16 mouse cellular contexts compared by ENCODE assay signal in the genomic region with DNA sequence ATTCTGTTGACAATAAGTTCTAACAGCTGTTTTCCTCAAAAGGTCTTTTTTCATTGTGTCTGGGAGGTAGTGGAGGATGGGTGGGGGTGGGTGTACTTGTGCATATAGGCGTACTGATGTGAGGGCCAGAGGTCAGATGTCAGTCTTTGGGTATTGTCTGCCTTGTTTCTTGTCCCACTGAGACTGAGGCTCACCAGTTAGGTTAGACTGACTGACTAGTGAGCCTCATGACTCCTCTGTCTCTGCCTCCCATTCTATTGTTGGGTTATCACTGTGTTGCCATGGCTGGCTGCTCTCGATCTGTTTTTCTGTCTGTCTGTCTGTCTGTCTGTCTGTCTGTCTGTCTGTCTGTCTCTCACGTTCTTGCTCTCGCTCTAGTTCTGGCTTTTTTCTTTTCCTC. TPM values are rescaled to one million over a fixed set of nuclear protein-coding genes. Genes with fewer than 3 reads are reported as not detected.
DNase-seq lines count a peak whose midpoint lies in the region; ATAC-seq and TF ChIP-seq lines count a peak whose summit lies in the region.
"Had no signal": no experiment of that assay in that cellular context is flagged by ENCODE, and none has a peak within 500 bp of the region (broad histone marks: within the 10 kb centered on the region; RNA-seq: fewer than 3 reads in every experiment).

No protein-coding gene starts in this region.

- H3K36me3 ChIP-seq in liver, embryonic 11.5 days (ENCODE audit: control insufficient read depth, insufficient read depth, low read length) = no peaks in the 10 kb centered on the region
- H3K36me3 ChIP-seq in liver, embryonic 14.5 days (replicated peaks; ENCODE audit: control insufficient read depth, insufficient read depth, low read depth) = peaks cover 7% of the 10 kb centered on the region
- H3K36me3 ChIP-seq in stomach, postnatal 0 days (ENCODE audit: control insufficient read depth, insufficient read depth, low read length) = no peaks in the 10 kb centered on the region
- H3K36me3 ChIP-seq: limb, embryonic 15.5 days had no signal

- TF ChIP-seq CTCF in bone marrow, adult 2 months (IDR thresholded peaks at IDR 0.05; ENCODE audit: control insufficient read depth, insufficient read depth, low read length) = no peak
- TF ChIP-seq CTCF in liver, embryonic 14.5 days (IDR thresholded peaks at IDR 0.05; ENCODE audit: low read depth) = no peak
- TF ChIP-seq CTCF in stomach, postnatal 0 days (IDR thresholded peaks at IDR 0.05; ENCODE audit: low read depth) = no peak

- no peak for TF ChIP-seq POLR2A in bone marrow, adult 2 months (IDR thresholded peaks at IDR 0.05; ENCODE audit: borderline replicate concordance, control insufficient read depth, low read depth, low read length)

- H3K4me1 ChIP-seq in liver, embryonic 11.5 days (replicated peaks; ENCODE audit: control insufficient read depth, insufficient read depth, low read length) = peaks cover 86% of the 10 kb centered on the region
- H3K4me1 ChIP-seq in bone marrow, adult 2 months (ENCODE audit: control insufficient read depth, insufficient read depth, low read length) = peaks cover 14% of the 10 kb centered on the region
- H3K4me1 ChIP-seq in liver, embryonic 14.5 days (replicated peaks; ENCODE audit: control insufficient read depth in 2 of 2, insufficient read depth in 2 of 2, low read length in 1 of 2) = peaks cover 87 to 97% of the 10 kb centered on the region in 2 experiments
- H3K4me1 ChIP-seq in stomach, postnatal 0 days (replicated peaks; ENCODE audit: control insufficient read depth, insufficient read depth) = 0 out of 2 replicates have a peak, but pooled peaks cover 3% of the 10 kb centered on the region

- H3K9ac ChIP-seq in liver, embryonic 11.5 days (ENCODE audit: low read depth, low read length) = peak overlapping the region; percentile 47; the same call in 1 of the 2 replicates
- peak overlapping the region; percentile 51 for H3K9ac ChIP-seq in liver, embryonic 14.5 days (replicated peaks)
- H3K9ac ChIP-seq in stomach, postnatal 0 days (ENCODE audit: low read length) = no peak overlapping the region
- H3K9ac ChIP-seq: limb, embryonic 15.5 days had no signal

- H3K9me3 ChIP-seq in liver, embryonic 11.5 days (ENCODE audit: control insufficient read depth, low read length) = no peaks in the 10 kb centered on the region
- no peaks in the 10 kb centered on the region for H3K9me3 ChIP-seq in liver, embryonic 14.5 days (ENCODE audit: control insufficient read depth, low read length)
- no peaks in the 10 kb centered on the region for H3K9me3 ChIP-seq in stomach, postnatal 0 days (ENCODE audit: control insufficient read depth, low read length)
- H3K9me3 ChIP-seq: limb, embryonic 15.5 days had no signal

- TF ChIP-seq EP300 in liver, embryonic 14.5 days (IDR thresholded peaks at IDR 0.05; ENCODE audit: low read depth) = peak; percentile 39; the same call in 1 of the 2 replicates
- TF ChIP-seq EP300 in stomach, postnatal 0 days (optimal IDR thresholded peaks at IDR 0.05) = no peak

- DNase-seq in heart, adult 11 months = peak; percentile 34
- DNase-seq in heart, postnatal 4 days = no peak
- no peak for DNase-seq in liver, embryonic 11.5 days (ENCODE audit: low spot score)
- DNase-seq in liver = no peak
- no peak for DNase-seq in liver, embryonic 14.5 days (ENCODE audit: low read depth in 3 of 3, low spot score in 3 of 3)
- no peak for DNase-seq in stomach, postnatal 0 days (ENCODE audit: low spot score)
- DNase-seq in layer of hippocampus, postnatal 36 days = no peak
- DNase-seq: adrenal gland, postnatal 10 days; cerebellum, adult 8-10 months; heart, postnatal 36 days; lung, postnatal 14 days; thymus, postnatal 25 days had no signal

- H3K27me3 ChIP-seq in liver, embryonic 11.5 days (replicated peaks; ENCODE audit: control insufficient read depth, insufficient read depth, low read length) = no peaks in the 10 kb centered on the region
- no peaks in the 10 kb centered on the region for H3K27me3 ChIP-seq in liver, embryonic 14.5 days (ENCODE audit: control insufficient read depth, insufficient read depth, low read length)
- no peaks in the 10 kb centered on the region for H3K27me3 ChIP-seq in stomach, postnatal 0 days (ENCODE audit: control insufficient read depth, insufficient read depth, low read length)
- H3K27me3 ChIP-seq: limb, embryonic 15.5 days had no signal

- peak overlapping the region; percentile 88 for H3K27ac ChIP-seq in liver, embryonic 11.5 days (ENCODE audit: low read depth, low read length)
- H3K27ac ChIP-seq in bone marrow, adult 2 months (ENCODE audit: control insufficient read depth, insufficient read depth, low read depth, low read length, poor library complexity) = peak overlapping the region; percentile 35; the same call in 1 of the 2 replicates
- peak overlapping the region; percentile 99 for H3K27ac ChIP-seq in liver, embryonic 14.5 days
- H3K27ac ChIP-seq in stomach, postnatal 0 days (replicated peaks) = no peak overlapping the region
- H3K27ac ChIP-seq: limb, embryonic 15.5 days had no signal

- H3K4me2 ChIP-seq in liver, embryonic 11.5 days = peak overlapping the region; percentile 57
- H3K4me2 ChIP-seq in liver, embryonic 14.5 days (ENCODE audit: low read depth) = peak overlapping the region; percentile 92
- H3K4me2 ChIP-seq in stomach, postnatal 0 days (replicated peaks; ENCODE audit: low read depth) = no peak overlapping the region
- H3K4me2 ChIP-seq: limb, embryonic 15.5 days; midbrain, embryonic 11.5 days had no signal

- no peak overlapping the region for H3K4me3 ChIP-seq in liver, embryonic 11.5 days (ENCODE audit: low read depth, low read length)
- no peak overlapping the region for H3K4me3 ChIP-seq in bone marrow, adult 2 months (replicated peaks; ENCODE audit: control insufficient read depth, low read depth, low read length)
- H3K4me3 ChIP-seq in liver, embryonic 14.5 days (ENCODE audit: insufficient read depth in 1 of 2, low read depth in 2 of 2, low read length in 2 of 2) = peak overlapping the region in 1 of 2 experiments; percentile 5; a peak in 1 of 4 replicates
- no peak overlapping the region for H3K4me3 ChIP-seq in stomach, postnatal 0 days (ENCODE audit: low read depth, low read length)
- H3K4me3 ChIP-seq: limb, embryonic 15.5 days; myocyte had no signal

- ATAC-seq in liver, embryonic 11.5 days (replicated peaks; ENCODE audit: low FRiP score) = 0 out of 2 replicates have a peak, but pooled peaks have one; percentile 14
- ATAC-seq in liver, embryonic 14.5 days (ENCODE audit: insufficient read depth) = peak; percentile 44; the same call in 1 of the 2 replicates
- ATAC-seq in stomach, postnatal 0 days (ENCODE audit: low FRiP score, low TSS enrichment) = no peak

- 23% methylated on average over 4 of the region's 4 CpGs for WGBS in liver, embryonic 11.5 days
- WGBS in bone marrow, adult 2 months = 36% methylated on average over 4 of the region's 4 CpGs
- WGBS in liver, embryonic 14.5 days (ENCODE audit: insufficient replicate concordance) = 4% methylated on average over 4 of the region's 4 CpGs
- 64% methylated on average over 4 of the region's 4 CpGs for WGBS in stomach, postnatal 0 days

RNA-seq across cellular contexts. Expression of a gene that starts 9.1 kb away (rescaled TPM):
- 1 to 10 TPM; 8.2 to 9.1 TPM for total RNA-seq in heart, postnatal 4 days (2021)
- 17.5 and 19.8 TPM in 2 replicates for polyA plus RNA-seq in liver, embryonic 11.5 days (2014; fragmentation: Nextera tagmentation; extraction: Ambion mirVana)
- polyA plus RNA-seq in bone marrow, adult 2 months (2011; ENCODE audit: insufficient read depth, insufficient read length, low replicate concordance, missing spikeins) = 16.6 and 18.0 TPM in 2 replicates
- 11.8 and 13.1 TPM in 2 replicates for polyA plus RNA-seq in liver, embryonic 14.5 days (2012; rRNA removed)
- polyA plus RNA-seq in liver, embryonic 14.5 days (2014; fragmentation: Nextera tagmentation; extraction: Ambion mirVana) = 13.9 and 17.9 TPM in 2 replicates
- 8.8 and 9.6 TPM in 2 replicates for polyA plus RNA-seq in stomach, postnatal 0 days (2015; fragmentation: Nextera tagmentation; extraction: Ambion mirVana)
- total RNA-seq in layer of hippocampus, postnatal 36 days (2021) = 1 to 10 TPM; 6.9 to 7.3 TPM
